In genomic region chr17:46285407-46285806, GRCm38 (mm10) we compare ENCODE assay signal across 18 mouse cellular contexts. TPM values are rescaled to one million over a fixed set of nuclear protein-coding genes. Genes with fewer than 3 reads are reported as not detected.
"Had no signal": no experiment of that assay in that cellular context is flagged by ENCODE, and none has a peak within 500 bp of the region (broad histone marks: within the 10 kb centered on the region; RNA-seq: fewer than 3 reads in every experiment).

No protein-coding gene starts in this region.

- H3K9me3 ChIP-seq: neural tube, embryonic 12.5 days; neural tube, embryonic 13.5 days; neural tube, embryonic 15.5 days; stomach, embryonic 15.5 days had no signal

- H3K36me3 ChIP-seq: neural tube, embryonic 12.5 days; neural tube, embryonic 15.5 days had no signal

- H3K4me3 ChIP-seq: neural tube, embryonic 12.5 days; neural tube, embryonic 13.5 days; neural tube, embryonic 15.5 days; stomach, embryonic 15.5 days had no signal

- DNase-seq: retina, postnatal 1 day; right cerebral cortex, adult 18-20 months; right cerebral cortex, postnatal 14 days; right cerebral cortex, postnatal 25 days; right cerebral cortex, postnatal 4 days; spleen, adult 18-20 months; thymus, adult 18-20 months; thymus, adult 2 months; thymus, postnatal 14 days; thymus, postnatal 25 days; thymus, postnatal 36 days; thymus, postnatal 4 days had no signal

- H3K27ac ChIP-seq: neural tube, embryonic 12.5 days; neural tube, embryonic 13.5 days; neural tube, embryonic 15.5 days; stomach, embryonic 15.5 days; stomach, postnatal 0 days had no signal

- H3K4me2 ChIP-seq: neural tube, embryonic 12.5 days; neural tube, embryonic 13.5 days; neural tube, embryonic 15.5 days; stomach, embryonic 15.5 days had no signal

- H3K27me3 ChIP-seq: neural tube, embryonic 12.5 days; neural tube, embryonic 13.5 days; neural tube, embryonic 15.5 days; stomach, embryonic 15.5 days had no signal

- H3K9ac ChIP-seq: neural tube, embryonic 12.5 days; neural tube, embryonic 13.5 days; neural tube, embryonic 15.5 days; stomach, embryonic 15.5 days had no signal

RNA-seq across cellular contexts. Expression of gene Dlk2, which starts 11.8 kb away (rescaled TPM):
- total RNA-seq: neutrophil, adult 5-6 weeks had no signal
